Mouse (Mus musculus) testis, adult 2 months (tissue): ENCODE results near the gene Poll. TPM values are rescaled to one million over a fixed set of nuclear protein-coding genes. Genes with fewer than 3 reads are reported as not detected.

Experiments used
- H3K27ac ChIP-seq: fragments of 200-500 bp; 2 replicates; pipeline ENCODE4 v1.5.1; 2012; ENCODE audit warnings: low read depth, low read length; ENCODE audit not compliant: control insufficient read depth, insufficient read depth
- H3K27me3 ChIP-seq: fragments of 200-500 bp; 2 replicates; pipeline ENCODE4 v1.6.1; 2012; ENCODE audit warnings: mild to moderate bottlenecking, low read length, moderate library complexity; ENCODE audit not compliant: control insufficient read depth, insufficient read depth
- H3K36me3 ChIP-seq: fragments of 200-500 bp; 2 replicates; pipeline ENCODE4 v1.6.1; 2012; ENCODE audit warnings: mild to moderate bottlenecking, low read length; ENCODE audit not compliant: control insufficient read depth, insufficient read depth
- H3K4me1 ChIP-seq: fragments of 200-500 bp; 2 replicates; pipeline ENCODE4 v1.6.1; 2012; ENCODE audit warnings: low read length; ENCODE audit not compliant: control insufficient read depth, insufficient read depth
- H3K4me3 ChIP-seq: fragments of 200-500 bp; 2 replicates; pipeline ENCODE4 v1.5.1; 2012; ENCODE audit warnings: low read depth, mild to moderate bottlenecking, low read length, moderate library complexity, mixed read lengths; ENCODE audit not compliant: control insufficient read depth
- CTCF ChIP-seq: fragments of 200-500 bp; IDR thresholded peaks from 2 replicates; pipeline ENCODE4 v1.5.1; 2012; ENCODE audit warnings: low read depth, mild to moderate bottlenecking, inconsistent platforms, low read length, moderate library complexity; ENCODE audit not compliant: control insufficient read depth, insufficient read depth, insufficient replicate concordance
- POLR2A ChIP-seq: fragments of 200-500 bp; IDR thresholded peaks from 2 replicates; pipeline ENCODE4 v1.6.1; 2012; ENCODE audit warnings: low read depth, mild to moderate bottlenecking, inconsistent platforms, low read length, moderate library complexity; ENCODE audit not compliant: control insufficient read depth
- polyA plus RNA-seq: library from polyadenylated mRNA; depleted of rRNA; stranded (reverse); fragments of >200 nt; gene quantifications from 2 replicates; pipeline ENCODE4 v1.2.3, GENCODE M21; 2012; rRNA removed

Gene Poll
- polyA plus RNA-seq, 1 experiment: 61.0 TPM

- no peaks in the 10 kb centered on the region for H3K27me3 ChIP-seq
- no peak overlapping the region for H3K27ac ChIP-seq
- H3K4me1 ChIP-seq: no peaks in the 10 kb centered on the region
- H3K4me3 ChIP-seq: no peak overlapping the region
- TF ChIP-seq CTCF: no peak
- no peak for TF ChIP-seq POLR2A
- H3K36me3 ChIP-seq: peaks cover 2% of the 10 kb centered on the region; the same call in 1 of the 2 replicates
Observed at GRCm38 (mm10) chr19:45511406-45511805, 48.9 kb downstream of the Poll start.

GRCm38 (mm10) chr19:45510680-45511079, 49.7 kb downstream of the Poll start:
- Histone ChIP-seq H3K27ac (no peak overlapping the region), H3K4me3 (no peak overlapping the region), H3K36me3 (peaks cover 2% of the 10 kb centered on the region; the same call in 1 of the 2 replicates), H3K27me3 (no peaks in the 10 kb centered on the region), H3K4me1 (no peaks in the 10 kb centered on the region)
- no peak for TF ChIP-seq CTCF
- TF ChIP-seq POLR2A: no peak

GRCm38 (mm10) chr19:45507531-45507930, 52.8 kb downstream of the Poll start:
- Histone ChIP-seq H3K27ac (no peak overlapping the region), H3K4me1 (no peaks in the 10 kb centered on the region), H3K4me3 (no peak overlapping the region), H3K27me3 (no peaks in the 10 kb centered on the region), H3K36me3 (no peaks in the 10 kb centered on the region)
- TF ChIP-seq POLR2A (no peak), CTCF (no peak)

- no peaks in the 10 kb centered on the region for H3K27me3 ChIP-seq
- no peaks in the 10 kb centered on the region for H3K36me3 ChIP-seq
- no peak overlapping the region for H3K27ac ChIP-seq
- TF ChIP-seq CTCF (no peak), POLR2A (no peak)
- H3K4me1 ChIP-seq: no peaks in the 10 kb centered on the region
- H3K4me3 ChIP-seq: no peak overlapping the region
Observed at GRCm38 (mm10) chr19:45505446-45505845, 54.9 kb downstream of the Poll start.

Other genes with a start within 250 kb of the Poll start
- 55.6 and 56.6 TPM in 2 replicates for gene Btrc, start 196.8 kb downstream of the Poll start, polyA plus RNA-seq
- 21.2 and 25.0 TPM in 2 replicates for gene Gm17018, start 84 bp upstream of the Poll start, polyA plus RNA-seq
- 21.5 and 22.3 TPM in 2 replicates for gene Fbxw4, start 99.8 kb upstream of the Poll start, polyA plus RNA-seq
- gene Fgf8, start 182.4 kb upstream of the Poll start, polyA plus RNA-seq: 1.4 and 1.5 TPM in 2 replicates
- gene Npm3, start 189.1 kb upstream of the Poll start, polyA plus RNA-seq: 212 and 245 TPM in 2 replicates
- gene Mgea5, start 223.3 kb upstream of the Poll start, polyA plus RNA-seq: 52.2 and 56.7 TPM in 2 replicates